Mouse (Mus musculus): ENCODE measurements around the gene Usp29.
A peak's percentile ranks its signal among the peaks of the same experiment; 100 is the strongest.

DNA sequence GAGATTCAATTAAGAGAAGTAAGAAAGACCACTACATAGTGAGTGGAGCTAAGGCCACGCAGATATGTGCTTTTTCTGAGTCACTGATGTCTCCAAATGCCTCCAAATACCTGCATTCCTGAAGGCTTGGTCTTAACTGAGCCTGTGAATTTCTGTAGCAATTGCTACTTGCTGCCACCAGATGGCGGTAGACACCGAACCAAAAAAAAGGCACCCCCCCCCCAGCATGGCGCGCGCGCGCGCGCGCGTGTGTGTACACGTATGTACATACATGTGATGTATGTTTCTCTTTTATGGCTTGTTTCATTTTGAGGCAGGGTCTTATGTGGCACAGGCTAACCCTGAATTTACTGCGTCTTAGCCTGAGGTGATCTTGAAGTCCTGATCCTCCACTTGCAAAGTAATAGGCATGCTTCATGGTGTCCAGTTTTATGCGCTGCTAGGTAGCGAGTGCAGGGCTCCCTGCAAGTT lies 210.4 kb downstream of the Usp29 start:
- TF ChIP-seq CTCF (IDR thresholded peaks at IDR 0.05; ENCODE audit: insufficient read depth, low read depth, low read length): peak; percentile 73
- no peak for TF ChIP-seq POLR2A (IDR thresholded peaks at IDR 0.05; ENCODE audit: insufficient read depth, low read depth, low read length)
